Mouse (Mus musculus): ENCODE data around the gene Dnah17. TPM values are rescaled to one million over a fixed set of nuclear protein-coding genes. Genes with fewer than 3 reads are reported as not detected.

Dnah17 gene
- polyA plus RNA-seq, 1 experiment from 2014 or later: 0.25 TPM

- Histone ChIP-seq H3K27me3 (no peaks in the 10 kb centered on the region), H3K36me3 (peaks cover 36% of the 10 kb centered on the region), H3K9me3 (peaks cover 6% of the 10 kb centered on the region), H3K4me3 (replicated peaks) (no peak overlapping the region), H3K27ac (no peak overlapping the region), H3K9ac (replicated peaks) (no peak overlapping the region), H3K4me2 (no peak overlapping the region), H3K4me1 (replicated peaks) (peaks cover 7% of the 10 kb centered on the region)
- 87% methylated on average over 2 of the region's 2 CpGs for WGBS
- ATAC-seq (ENCODE audit: insufficient number of reproducible peaks, insufficient read depth, low FRiP score, low TSS enrichment, low read depth): no peak
These were observed 30.3 kb upstream of the Dnah17 start for GRCm38 (mm10) chr11:118160763-118161162.

- H3K4me2 ChIP-seq: no peak overlapping the region
- no peaks in the 10 kb centered on the region for H3K27me3 ChIP-seq
- no peak overlapping the region for H3K27ac ChIP-seq
- peaks cover 7% of the 10 kb centered on the region for H3K4me1 ChIP-seq (replicated peaks)
- H3K36me3 ChIP-seq: peaks cover 19% of the 10 kb centered on the region; the same call in 1 of the 2 replicates
- no peak for ATAC-seq (ENCODE audit: insufficient number of reproducible peaks, insufficient read depth, low FRiP score, low TSS enrichment, low read depth)
- peaks cover 8% of the 10 kb centered on the region for H3K9me3 ChIP-seq
- no peak overlapping the region for H3K9ac ChIP-seq (replicated peaks)
- 79% methylated on average over 4 of the region's 4 CpGs for WGBS
- H3K4me3 ChIP-seq (replicated peaks): no peak overlapping the region
These were observed 28.3 kb upstream of the Dnah17 start for GRCm38 (mm10) chr11:118158753-118159152.

GRCm38 (mm10) chr11:118156480-118157060 lies 26.1 kb upstream of the Dnah17 start:
- Histone ChIP-seq H3K27me3 (no peaks in the 10 kb centered on the region), H3K36me3 (0 out of 2 replicates have a peak, but pooled peaks cover under 1% of the 10 kb centered on the region), H3K4me2 (no peak overlapping the region), H3K9me3 (peaks cover 12% of the 10 kb centered on the region), H3K4me1 (replicated peaks) (peaks cover 7% of the 10 kb centered on the region), H3K4me3 (replicated peaks) (no peak overlapping the region), H3K27ac (peak overlapping the region; percentile 60), H3K9ac (replicated peaks) (no peak overlapping the region)
- ATAC-seq (ENCODE audit: insufficient number of reproducible peaks, insufficient read depth, low FRiP score, low TSS enrichment, low read depth): no peak
- 60% methylated on average over 8 of the region's 8 CpGs for WGBS

DNA sequence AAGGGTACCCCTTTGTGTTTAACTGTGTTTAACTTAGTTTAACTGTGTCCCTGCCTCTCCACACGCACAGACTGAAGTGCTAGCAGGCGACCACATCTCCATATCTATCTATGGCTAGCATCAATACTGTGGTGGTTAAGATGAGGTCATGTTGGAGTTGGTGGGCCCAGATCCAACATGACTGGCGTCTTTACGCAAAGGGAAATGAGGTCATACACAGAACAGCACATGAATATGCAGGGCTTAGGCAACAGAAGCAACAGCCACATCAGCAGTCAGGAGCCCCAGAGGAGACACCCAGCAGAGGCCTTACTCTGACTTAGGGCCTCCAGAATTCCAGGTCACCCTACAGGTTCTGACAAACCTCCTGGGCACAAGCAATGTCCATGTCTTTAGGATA lies 22.5 kb upstream of the Dnah17 start:
- no peaks in the 10 kb centered on the region for H3K36me3 ChIP-seq
- H3K9me3 ChIP-seq: peaks cover 15% of the 10 kb centered on the region
- peaks cover 11% of the 10 kb centered on the region for H3K4me1 ChIP-seq (replicated peaks)
- ATAC-seq (ENCODE audit: insufficient number of reproducible peaks, insufficient read depth, low FRiP score, low TSS enrichment, low read depth): no peak
- no peak overlapping the region for H3K27ac ChIP-seq
- no peak overlapping the region for H3K9ac ChIP-seq (replicated peaks)
- 91% methylated on average over 4 of the region's 4 CpGs for WGBS
- H3K4me2 ChIP-seq: no peak overlapping the region
- H3K27me3 ChIP-seq: 0 out of 2 replicates have a peak, but pooled peaks cover 5% of the 10 kb centered on the region
- H3K4me3 ChIP-seq (replicated peaks): no peak overlapping the region

- no peaks in the 10 kb centered on the region for H3K36me3 ChIP-seq
These were observed 21.2 kb upstream of the Dnah17 start for GRCm38 (mm10) chr11:118151423-118152180.

GRCm38 (mm10) chr11:118150115-118150701 lies 19.8 kb upstream of the Dnah17 start:
- peaks cover 7% of the 10 kb centered on the region; the same call in 1 of the 2 replicates for H3K9me3 ChIP-seq
- H3K4me3 ChIP-seq (replicated peaks): no peak overlapping the region
- H3K4me2 ChIP-seq: no peak overlapping the region
- no peaks in the 10 kb centered on the region for H3K36me3 ChIP-seq
- no peak for ATAC-seq (ENCODE audit: insufficient number of reproducible peaks, insufficient read depth, low FRiP score, low TSS enrichment, low read depth)
- H3K4me1 ChIP-seq (replicated peaks): peaks cover 6% of the 10 kb centered on the region
- WGBS: 74% methylated on average over 9 of the region's 9 CpGs
- H3K27me3 ChIP-seq: 0 out of 2 replicates have a peak, but pooled peaks cover 5% of the 10 kb centered on the region
- H3K9ac ChIP-seq (replicated peaks): no peak overlapping the region
- peak overlapping the region; percentile 54 for H3K27ac ChIP-seq

More at GRCm38 (mm10) chr11:118151423-118152180, 21.2 kb upstream of the Dnah17 start:
- ATAC-seq (ENCODE audit: insufficient number of reproducible peaks, insufficient read depth, low FRiP score, low TSS enrichment, low read depth): no peak
- H3K4me1 ChIP-seq (replicated peaks): peaks cover 6% of the 10 kb centered on the region
- H3K4me3 ChIP-seq (replicated peaks): no peak overlapping the region
- no peak overlapping the region for H3K9ac ChIP-seq (replicated peaks)
- H3K4me2 ChIP-seq: no peak overlapping the region
- H3K9me3 ChIP-seq: peaks cover 15% of the 10 kb centered on the region
- H3K27me3 ChIP-seq: 0 out of 2 replicates have a peak, but pooled peaks cover 5% of the 10 kb centered on the region
- 95% methylated on average over 5 of the region's 5 CpGs for WGBS
- H3K27ac ChIP-seq: no peak overlapping the region

DNA sequence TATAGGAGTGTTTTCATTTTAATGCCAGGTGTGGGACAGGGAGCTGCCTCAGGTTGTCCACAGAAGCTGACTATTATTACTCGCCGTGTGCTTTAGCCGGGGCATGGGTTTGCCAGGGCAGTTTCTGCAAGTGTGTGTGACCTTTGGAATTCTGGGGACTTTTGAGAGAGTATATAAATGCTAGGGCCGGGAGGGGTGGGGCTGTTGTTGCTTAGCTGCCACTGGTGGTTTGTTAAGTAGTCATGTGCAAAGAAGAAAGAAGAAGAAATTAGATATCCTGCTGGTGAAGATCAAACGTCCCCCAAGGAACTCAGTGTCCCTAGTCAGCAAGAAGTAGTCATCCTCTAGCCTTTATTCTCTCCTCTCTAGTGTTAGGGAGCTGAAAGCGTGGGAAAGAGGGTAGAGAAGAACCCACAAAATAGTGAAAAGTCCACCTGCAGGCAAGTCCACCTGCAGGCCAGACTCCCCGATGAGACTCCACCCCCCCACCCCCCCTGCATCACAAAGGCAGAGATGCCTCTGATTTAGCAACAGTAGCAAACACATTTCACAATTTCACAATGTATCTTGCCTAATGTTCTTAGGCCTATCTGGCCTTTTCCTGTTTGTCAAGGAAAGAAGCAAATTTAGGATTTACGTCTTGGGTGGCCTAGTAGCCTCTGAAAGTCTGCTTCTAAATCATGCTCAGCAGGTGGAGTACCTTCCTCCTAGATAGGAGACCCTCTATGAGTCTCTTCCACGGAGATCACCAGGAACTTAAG lies 17.6 kb upstream of the Dnah17 start:
- Histone ChIP-seq H3K9ac (replicated peaks) (no peak overlapping the region), H3K4me1 (replicated peaks) (peaks cover 6% of the 10 kb centered on the region), H3K36me3 (no peaks in the 10 kb centered on the region), H3K4me3 (replicated peaks) (no peak overlapping the region), H3K9me3 (peaks cover 7% of the 10 kb centered on the region; the same call in 1 of the 2 replicates), H3K4me2 (no peak overlapping the region), H3K27me3 (0 out of 2 replicates have a peak, but pooled peaks cover 5% of the 10 kb centered on the region), H3K27ac (no peak overlapping the region)
- ATAC-seq (ENCODE audit: insufficient number of reproducible peaks, insufficient read depth, low FRiP score, low TSS enrichment, low read depth): no peak
- WGBS: 71% methylated on average over 9 of the region's 9 CpGs

DNA sequence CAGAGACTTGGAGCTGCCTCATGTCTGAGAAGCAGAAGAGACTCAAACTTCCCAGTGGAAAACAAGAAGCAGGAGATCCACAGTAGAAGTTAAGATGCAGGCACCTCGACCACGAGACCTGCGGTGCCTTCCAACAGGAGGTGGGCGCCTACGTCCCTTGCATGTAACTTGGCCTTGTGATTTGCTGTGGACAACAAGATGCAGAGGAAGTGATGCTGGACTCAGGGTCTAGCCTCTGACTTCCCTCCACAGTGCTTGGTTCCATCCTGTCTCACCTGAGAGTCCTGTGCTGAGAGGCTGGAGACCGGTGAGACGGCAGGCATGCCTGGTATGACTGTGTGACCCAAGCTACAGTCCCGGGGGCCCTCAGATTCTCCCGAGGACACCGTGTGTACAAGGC lies 16.0 kb upstream of the Dnah17 start:
- ATAC-seq (ENCODE audit: insufficient number of reproducible peaks, insufficient read depth, low FRiP score, low TSS enrichment, low read depth): no peak
- H3K4me1 ChIP-seq (replicated peaks): peaks cover 14% of the 10 kb centered on the region
- H3K27me3 ChIP-seq: 0 out of 2 replicates have a peak, but pooled peaks cover 5% of the 10 kb centered on the region
- H3K9ac ChIP-seq (replicated peaks): no peak overlapping the region
- no peak overlapping the region for H3K27ac ChIP-seq
- H3K4me3 ChIP-seq (replicated peaks): no peak overlapping the region
- no peaks in the 10 kb centered on the region for H3K36me3 ChIP-seq
- H3K4me2 ChIP-seq: no peak overlapping the region
- 93% methylated on average over 10 of the region's 10 CpGs for WGBS
- peaks cover 2% of the 10 kb centered on the region; the same call in 1 of the 2 replicates for H3K9me3 ChIP-seq

- Histone ChIP-seq H3K4me1 (replicated peaks) (peaks cover 18% of the 10 kb centered on the region), H3K9ac (replicated peaks) (no peak overlapping the region), H3K27ac (no peak overlapping the region), H3K36me3 (no peaks in the 10 kb centered on the region), H3K4me3 (replicated peaks) (no peak overlapping the region), H3K27me3 (0 out of 2 replicates have a peak, but pooled peaks cover 5% of the 10 kb centered on the region), H3K4me2 (no peak overlapping the region), H3K9me3 (no peaks in the 10 kb centered on the region)
- no peak for ATAC-seq (ENCODE audit: insufficient number of reproducible peaks, insufficient read depth, low FRiP score, low TSS enrichment, low read depth)
- WGBS: 79% methylated on average over 16 of the region's 16 CpGs
These were observed 15.4 kb upstream of the Dnah17 start for GRCm38 (mm10) chr11:118145771-118146351.

DNA sequence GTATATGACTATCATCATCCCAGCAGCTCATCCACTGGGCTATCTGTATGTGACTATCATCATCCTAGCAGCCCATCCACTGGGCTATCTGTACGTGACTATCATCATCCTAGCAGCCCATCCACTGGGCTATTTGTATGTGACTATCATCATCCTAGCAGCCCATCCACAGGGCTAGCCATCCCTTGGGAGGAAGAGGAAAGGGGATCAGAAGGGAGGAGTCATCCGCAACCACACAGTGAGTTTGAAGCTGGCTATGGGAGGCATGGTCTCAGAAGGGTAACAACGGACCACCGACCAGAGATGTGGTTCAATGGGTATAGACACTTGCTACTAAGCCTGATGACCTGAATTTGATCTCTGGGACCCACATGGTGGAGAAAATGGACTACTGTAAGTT lies 14.7 kb upstream of the Dnah17 start:
- WGBS: 85% methylated on average over 4 of the region's 4 CpGs
- no peaks in the 10 kb centered on the region for H3K9me3 ChIP-seq
- peaks cover 20% of the 10 kb centered on the region for H3K4me1 ChIP-seq (replicated peaks)
- no peak overlapping the region for H3K4me3 ChIP-seq (replicated peaks)
- H3K36me3 ChIP-seq: no peaks in the 10 kb centered on the region
- H3K27ac ChIP-seq: no peak overlapping the region
- no peak for ATAC-seq (ENCODE audit: insufficient number of reproducible peaks, insufficient read depth, low FRiP score, low TSS enrichment, low read depth)
- no peak overlapping the region for H3K4me2 ChIP-seq
- H3K9ac ChIP-seq (replicated peaks): no peak overlapping the region
- 0 out of 2 replicates have a peak, but pooled peaks cover 5% of the 10 kb centered on the region for H3K27me3 ChIP-seq
